Mouse (Mus musculus): Measurements from ENCODE around the gene Cdca3.

The Cdca3 gene

GRCm38 (mm10) chr6:124831649-124832048, 2.3 kb downstream of the Cdca3 start:
- no peak for DNase-seq (ENCODE audit: low read depth, low spot score)

DNA sequence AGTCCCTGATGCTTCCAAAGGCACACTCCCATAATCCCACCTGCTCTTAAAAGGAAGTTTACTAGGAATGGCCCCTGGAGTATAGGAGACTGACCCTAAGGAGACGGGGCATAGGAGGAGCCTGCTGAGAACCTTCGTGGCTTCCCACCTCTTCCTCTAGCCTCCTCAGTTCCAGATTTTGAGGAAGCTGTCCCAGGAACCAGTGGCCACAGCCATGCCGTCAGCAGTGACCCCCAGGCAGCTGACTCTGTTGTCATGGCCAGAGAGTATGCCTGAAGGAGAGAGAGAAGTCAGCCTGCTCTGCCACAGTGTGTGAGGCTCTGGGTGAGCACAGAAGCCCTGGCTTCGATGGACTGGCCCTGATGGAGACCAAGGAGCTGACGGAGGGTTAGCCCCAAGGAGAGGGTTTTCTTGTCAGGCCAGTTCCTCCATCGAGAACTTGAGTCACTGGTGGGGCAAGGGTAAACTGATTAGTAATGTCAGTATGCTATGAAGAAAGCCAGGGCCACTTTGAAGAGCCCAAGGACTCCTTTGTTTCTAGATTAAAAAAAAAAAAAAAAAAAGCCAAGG, 5.2 kb downstream of the Cdca3 start:
- no peak for DNase-seq (ENCODE audit: low read depth, low spot score)

DNA sequence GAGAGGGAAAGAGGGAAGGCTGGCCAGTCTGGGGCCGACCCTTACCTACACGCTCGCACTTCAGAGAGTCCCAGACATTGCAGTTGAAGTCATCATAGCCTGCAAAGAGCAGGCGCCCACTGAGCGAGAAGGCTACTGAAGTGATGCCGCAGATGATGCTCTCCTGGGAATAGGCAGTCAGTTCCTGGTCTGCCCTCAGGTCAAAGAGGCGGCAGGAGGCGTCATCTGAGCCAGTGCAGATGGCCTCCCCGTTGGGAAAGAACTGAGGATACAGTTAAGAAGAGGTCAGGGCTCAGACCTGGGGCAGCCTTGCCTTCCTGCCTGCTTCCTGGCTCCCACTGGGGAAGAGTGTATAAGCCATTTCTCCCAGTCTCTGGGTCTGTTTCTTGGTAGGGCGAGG, 6.2 kb downstream of the Cdca3 start:
- no peak for DNase-seq (ENCODE audit: low read depth, low spot score)

DNA sequence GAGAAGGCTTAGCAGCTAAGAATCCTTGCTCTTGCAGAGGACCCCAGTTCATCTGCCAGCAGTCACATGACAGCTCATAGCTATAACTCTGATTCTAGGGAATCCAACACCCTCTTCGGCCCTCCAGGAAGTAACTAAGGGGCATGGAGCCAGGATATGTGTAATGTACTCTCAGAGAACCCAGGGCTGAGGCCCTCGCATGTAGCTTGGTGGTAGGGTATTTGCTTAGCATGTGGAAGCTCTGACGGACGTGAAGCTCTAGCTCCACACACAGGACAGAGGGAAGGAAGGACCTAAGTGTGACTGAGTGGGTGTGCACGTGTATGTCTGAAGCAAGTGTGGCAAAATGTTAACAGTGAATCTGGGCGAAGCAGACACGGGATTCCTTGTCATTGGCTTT, 7.1 kb downstream of the Cdca3 start:
- no peak for DNase-seq (ENCODE audit: low read depth, low spot score)

DNA sequence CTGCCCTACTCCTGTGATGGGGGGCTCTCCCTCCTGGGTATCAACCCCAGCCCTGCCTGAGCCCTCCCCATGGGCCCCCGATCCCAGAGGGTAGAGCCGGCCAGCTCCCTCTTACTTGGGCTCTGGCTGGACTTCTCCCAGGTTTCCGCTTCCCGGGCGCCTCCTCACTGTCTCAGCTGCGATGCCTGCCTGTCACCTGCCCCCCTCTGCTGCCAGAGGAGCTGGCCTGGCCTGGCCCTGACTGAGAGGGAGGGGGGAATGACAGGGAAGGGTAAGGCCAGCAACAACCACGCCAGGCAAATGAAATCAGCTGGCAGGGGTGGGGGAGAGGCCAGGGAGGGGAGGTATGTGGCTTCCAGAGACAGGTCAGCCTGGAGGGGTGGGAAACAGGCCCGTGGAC, 10.5 kb downstream of the Cdca3 start:
- no peak for DNase-seq (ENCODE audit: low read depth, low spot score)

- peak; percentile 85 for DNase-seq (ENCODE audit: low read depth, low spot score)
These were observed 11.2 kb downstream of the Cdca3 start, which contains the start of gene Gnb3 for GRCm38 (mm10) chr6:124840241-124841167. Gnb3 (minus strand) TSS chr6:124840275.

DNA sequence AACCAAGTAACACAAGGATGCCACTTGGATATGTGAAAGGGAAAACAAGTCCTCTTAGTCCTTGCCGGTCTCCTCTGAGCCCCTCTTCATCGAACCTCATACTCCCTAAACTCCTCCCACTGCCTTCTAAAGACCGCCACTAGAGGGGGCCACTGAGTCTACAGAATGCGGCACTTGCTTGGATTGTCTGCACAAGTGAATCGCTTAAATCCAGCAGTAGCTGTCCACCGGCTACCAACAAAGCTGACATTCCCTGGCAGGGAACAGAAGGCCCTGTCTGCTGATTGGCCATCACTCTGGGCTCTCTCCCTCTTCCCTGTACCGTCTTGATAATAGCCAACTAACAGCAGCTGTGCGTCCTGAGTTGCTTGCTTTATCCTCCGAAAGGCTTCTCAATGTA, 18.0 kb downstream of the Cdca3 start:
- peak; percentile 81 for DNase-seq (ENCODE audit: low read depth, low spot score)

DNA sequence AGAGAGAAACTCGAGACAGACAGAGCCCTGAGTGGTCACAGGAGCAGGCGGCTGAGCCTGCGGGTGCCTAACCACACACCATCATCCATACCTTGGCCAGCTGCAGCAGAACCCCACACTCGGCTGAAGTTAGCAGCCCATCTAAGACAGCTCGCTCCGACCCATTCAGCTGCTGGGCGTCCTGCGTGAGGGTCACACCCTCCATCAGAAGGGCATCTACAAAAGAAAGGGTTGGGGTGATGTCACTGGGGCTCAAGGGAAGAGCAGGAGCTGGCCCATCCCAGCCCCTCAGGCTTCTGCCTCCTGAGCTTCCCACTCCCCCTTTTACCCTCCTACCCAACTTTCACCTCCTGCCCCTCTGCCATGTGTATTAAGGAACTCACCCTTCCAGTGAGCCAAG, 21.2 kb downstream of the Cdca3 start:
- DNase-seq (ENCODE audit: low read depth, low spot score), result no peak

DNA sequence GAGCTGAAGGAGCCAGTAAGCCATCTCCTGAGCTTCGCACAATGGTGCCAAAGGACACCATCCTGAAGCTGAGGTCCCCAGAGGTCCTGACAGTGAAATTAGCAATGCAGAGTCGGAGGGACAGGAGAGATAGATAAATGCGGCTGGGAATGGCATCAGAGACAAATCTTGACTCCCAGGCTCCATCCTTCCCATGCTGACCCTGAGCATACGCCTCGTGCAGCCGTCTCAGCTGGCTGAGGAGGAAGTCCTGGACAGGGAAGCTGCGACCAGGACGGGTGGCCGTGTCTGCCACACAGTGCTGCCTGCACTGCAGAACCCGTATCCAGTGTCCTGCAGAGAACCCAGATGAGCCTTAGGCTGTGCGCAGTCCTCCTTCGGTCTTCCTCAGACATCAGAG, 25.3 kb downstream of the Cdca3 start:
- no peak for DNase-seq (ENCODE audit: low read depth, low spot score)

DNA sequence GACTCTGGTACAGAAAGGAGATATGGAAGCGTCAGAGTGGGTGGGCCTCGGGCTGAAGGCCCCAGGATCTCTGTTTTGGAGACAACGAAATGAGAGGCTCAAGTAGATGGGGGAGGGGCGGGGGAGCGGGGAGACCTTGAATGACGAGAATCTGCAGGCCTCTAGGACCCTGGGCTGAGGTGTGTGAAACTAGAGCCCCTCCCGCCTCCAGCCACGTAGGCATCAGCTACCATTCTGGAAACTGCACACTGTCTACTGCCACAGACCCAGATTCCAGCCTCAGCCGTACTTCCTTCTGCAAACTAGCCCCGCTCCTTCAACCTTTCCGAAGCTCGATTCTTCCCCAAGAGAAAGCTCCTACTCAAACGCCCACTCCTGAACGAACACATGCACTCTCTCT, 27.0 kb downstream of the Cdca3 start:
- no peak for DNase-seq (ENCODE audit: low read depth, low spot score)

GRCm38 (mm10) chr6:124856916-124857839, 27.8 kb downstream of the Cdca3 start, which contains the start of gene P3h3:
P3h3 (minus strand) TSS chr6:124857752.
- DNase-seq (ENCODE audit: low read depth, low spot score), result peak; percentile 57

DNA sequence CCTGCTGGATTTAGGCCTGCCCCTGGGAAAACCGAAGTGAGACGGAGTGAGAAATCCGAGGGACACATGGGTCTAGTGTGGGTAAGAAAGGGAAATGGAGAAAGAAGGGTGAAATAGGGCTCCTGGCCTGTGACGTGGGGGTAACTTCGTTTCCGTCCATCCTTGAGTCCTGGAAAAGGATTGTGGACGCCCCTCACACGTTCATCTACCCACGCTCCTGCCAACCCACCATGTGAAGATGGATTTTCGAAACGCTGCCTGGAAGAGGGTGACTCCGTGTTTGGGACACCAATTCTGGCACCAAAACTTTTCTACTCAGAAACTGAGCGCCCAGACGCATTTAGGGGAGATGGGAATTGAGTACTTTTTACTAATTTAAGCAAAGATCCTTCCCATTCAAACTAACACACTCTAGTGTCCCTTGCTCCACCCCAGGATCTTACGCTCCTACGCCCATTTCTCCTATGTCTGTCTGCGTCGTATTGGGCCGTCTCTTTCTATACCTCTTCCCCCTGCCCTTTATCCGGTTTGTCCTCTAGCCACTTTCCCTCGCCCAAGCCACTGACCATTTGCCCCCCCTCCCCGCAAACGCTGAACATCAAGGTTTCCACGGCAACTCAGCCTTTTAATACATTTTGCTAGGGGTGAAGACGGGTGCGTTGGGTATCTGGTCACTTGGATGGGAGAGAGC, 28.6 kb downstream of the Cdca3 start:
- no peak for DNase-seq (ENCODE audit: low read depth, low spot score)

DNA sequence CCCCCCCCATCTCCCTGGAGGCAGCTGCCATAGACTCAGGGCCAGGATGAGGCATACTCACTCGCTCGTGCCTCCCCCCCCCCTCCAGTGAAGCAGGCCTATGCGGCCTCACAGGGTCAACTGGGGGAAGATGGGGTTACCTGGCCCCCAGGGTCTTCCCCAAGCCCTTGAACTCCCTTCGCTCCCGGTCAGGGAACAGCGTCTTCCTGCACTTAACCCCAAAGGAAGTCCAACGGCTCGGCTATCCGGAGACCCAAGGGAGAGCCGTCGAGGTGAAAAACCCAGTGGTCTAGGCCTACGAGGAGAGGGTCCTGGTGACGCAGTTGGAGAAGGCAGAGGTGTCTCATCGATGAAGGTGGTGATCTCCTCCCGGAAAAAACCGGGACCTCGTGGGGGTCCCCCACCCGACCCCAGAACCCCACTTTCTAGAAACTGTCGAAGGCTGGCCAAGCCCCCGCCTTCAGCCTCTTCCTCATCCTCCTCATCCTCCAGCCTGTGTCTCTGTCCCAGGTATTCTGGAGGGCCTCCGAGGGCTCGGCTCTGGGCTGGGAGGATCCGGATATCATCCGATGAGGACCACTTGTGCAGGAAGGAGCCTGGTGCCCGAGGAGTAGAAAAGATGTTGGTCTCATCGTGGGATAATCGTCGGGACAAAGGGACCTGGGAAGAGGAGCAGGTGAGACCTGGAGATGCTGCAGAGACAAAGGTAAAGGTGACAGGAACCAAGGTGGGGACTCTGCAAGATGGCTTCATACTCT, 29.4 kb downstream of the Cdca3 start:
- no peak for DNase-seq (ENCODE audit: low read depth, low spot score)

GRCm38 (mm10) chr6:124859725-124860124, 30.4 kb downstream of the Cdca3 start:
- peak; percentile 69 for DNase-seq (ENCODE audit: low read depth, low spot score)

DNA sequence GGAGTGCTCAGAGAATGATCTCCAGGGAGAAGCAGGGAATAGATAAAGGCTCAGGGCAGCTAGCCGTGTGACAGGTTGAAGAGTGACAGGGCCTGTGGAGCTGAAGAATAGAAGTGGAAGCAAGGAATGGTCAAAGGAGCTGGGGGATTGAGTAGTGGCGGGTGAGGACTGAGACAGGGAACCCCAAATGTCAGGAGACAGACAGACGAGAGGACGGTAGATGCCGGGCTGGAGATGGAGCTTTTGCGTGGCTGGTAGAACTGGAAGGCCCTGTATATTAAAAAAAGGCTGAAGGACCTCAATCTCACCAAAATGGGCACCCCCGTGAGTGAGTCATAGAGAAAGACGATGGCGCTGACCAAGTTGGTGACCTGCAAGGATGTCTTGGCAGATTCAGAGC, 31.2 kb downstream of the Cdca3 start:
- DNase-seq (ENCODE audit: low read depth, low spot score), result no peak

- no peak for DNase-seq (ENCODE audit: low read depth, low spot score)
These were observed 31.9 kb downstream of the Cdca3 start for GRCm38 (mm10) chr6:124861266-124861665.

DNA sequence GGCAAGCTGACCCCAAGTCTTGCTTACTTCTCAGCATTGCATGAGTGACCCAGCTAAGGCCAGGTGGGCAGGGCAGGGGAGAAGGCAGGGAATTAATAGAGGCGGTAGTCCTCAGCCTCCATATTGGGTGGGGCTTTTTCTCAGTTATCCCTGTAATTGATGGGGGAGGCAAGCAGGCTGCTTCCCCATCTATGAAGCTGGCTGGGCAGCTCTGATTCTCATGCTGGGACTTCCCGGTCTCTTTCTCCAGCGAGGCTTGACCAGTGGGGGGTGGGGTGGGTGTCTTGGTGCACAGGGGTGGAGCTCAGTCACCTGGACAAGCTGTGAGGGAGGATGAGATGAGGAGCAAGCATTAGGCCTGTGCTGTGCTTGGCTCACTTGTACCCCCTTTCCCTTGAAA, 32.5 kb downstream of the Cdca3 start:
- no peak for DNase-seq (ENCODE audit: low read depth, low spot score)

DNA sequence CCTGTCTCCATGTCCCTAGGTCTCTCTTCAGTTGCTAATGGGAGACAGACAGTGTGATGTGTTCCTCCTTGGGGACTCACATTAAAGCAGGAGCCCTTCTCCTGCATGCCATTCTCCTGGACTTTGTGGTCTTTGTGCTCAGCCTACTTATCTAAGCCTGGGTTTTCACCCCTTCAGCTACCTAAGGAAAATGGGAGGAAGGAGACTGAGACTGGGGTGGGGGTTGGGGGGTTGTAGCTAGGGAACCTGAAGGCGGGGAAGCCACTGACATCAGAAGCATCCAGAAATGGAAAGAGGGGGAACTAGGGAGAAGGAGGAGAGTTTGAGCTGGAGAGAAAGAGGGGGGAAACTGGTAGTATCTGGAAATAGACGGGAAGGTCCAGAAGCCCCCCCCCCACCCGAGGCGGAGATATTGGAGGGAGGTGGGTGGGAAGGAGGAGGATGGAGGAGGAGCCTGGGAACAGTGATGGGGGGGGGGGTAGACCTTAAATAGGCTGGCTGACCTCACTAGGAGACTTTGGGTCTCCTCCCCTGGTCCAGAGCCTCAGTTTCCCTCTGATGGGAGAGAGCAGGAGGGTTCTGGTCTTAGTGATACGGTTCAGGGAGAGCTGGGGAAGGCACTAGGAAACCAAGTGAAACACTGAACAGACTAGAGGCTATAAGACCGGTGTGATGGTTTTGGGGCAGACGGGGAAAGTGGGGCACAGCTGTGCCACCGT, 33.2 kb downstream of the Cdca3 start:
- no peak for DNase-seq (ENCODE audit: low read depth, low spot score)

- no peak for DNase-seq (ENCODE audit: low read depth, low spot score)
These were observed 33.8 kb downstream of the Cdca3 start for GRCm38 (mm10) chr6:124863125-124863657.

Measured in retina, adult 2 months (tissue).